ENCODE assay signal across 14 mouse cellular contexts in the genomic region with DNA sequence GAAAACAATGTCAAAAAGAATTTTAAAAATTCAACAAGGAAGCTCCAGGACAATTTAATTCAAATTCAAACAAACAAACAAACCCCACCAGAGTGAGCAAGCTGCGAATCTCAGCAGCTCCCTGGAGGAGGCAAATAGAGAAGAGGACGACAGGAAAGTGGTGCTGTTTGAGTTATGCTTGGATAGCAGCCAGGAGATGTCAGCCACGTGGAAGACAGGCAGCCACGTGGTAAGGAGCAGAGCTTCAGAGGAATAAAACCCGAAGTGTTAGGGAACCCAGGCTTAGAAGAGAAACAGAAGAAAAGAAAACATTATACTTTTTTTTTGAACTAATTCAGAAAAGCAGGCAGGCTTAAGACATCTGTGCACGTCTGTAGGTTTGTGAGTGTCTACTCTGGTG.
DNase-seq lines count a peak whose midpoint lies in the region; ATAC-seq and TF ChIP-seq lines count a peak whose summit lies in the region.
"Had no signal": no experiment of that assay in that cellular context is flagged by ENCODE, and none has a peak within 500 bp of the region (broad histone marks: within the 10 kb centered on the region; RNA-seq: fewer than 3 reads in every experiment).

No protein-coding gene starts in this region.

- H3K4me3 ChIP-seq in heart, embryonic 15.5 days, result no peak overlapping the region
- H3K4me3 ChIP-seq in embryonic facial prominence, embryonic 14.5 days (ENCODE audit: low read depth, low read length), result no peak overlapping the region
- H3K4me3 ChIP-seq in thymus, adult 2 months (ENCODE audit: control insufficient read depth, insufficient read depth, low read length), result no peak overlapping the region
- H3K4me3 ChIP-seq: megakaryocyte, embryonic 14.5 days; neural tube, embryonic 15.5 days had no signal

- peaks cover 70% of the 10 kb centered on the region for H3K4me1 ChIP-seq in heart, embryonic 15.5 days (replicated peaks)
- H3K4me1 ChIP-seq in embryonic facial prominence, embryonic 14.5 days (ENCODE audit: control insufficient read depth, insufficient read depth, low read length), result peaks cover 36% of the 10 kb centered on the region
- H3K4me1 ChIP-seq in thymus, adult 2 months (replicated peaks; ENCODE audit: control insufficient read depth, insufficient read depth, low read length), result peaks cover 26% of the 10 kb centered on the region

- no peak for TF ChIP-seq CTCF in thymus, adult 2 months (IDR thresholded peaks at IDR 0.05; ENCODE audit: borderline replicate concordance, control insufficient read depth, extremely low read depth, insufficient read depth, low read length, poor library complexity)

- H3K4me2 ChIP-seq in heart, embryonic 15.5 days, result no peak overlapping the region
- H3K4me2 ChIP-seq in embryonic facial prominence, embryonic 14.5 days (ENCODE audit: low read depth, low read length), result no peak overlapping the region
- H3K4me2 ChIP-seq: neural tube, embryonic 15.5 days had no signal

- 21% methylated on average over 6 of the region's 6 CpGs for WGBS in heart, embryonic 15.5 days
- WGBS in embryonic facial prominence, embryonic 14.5 days, result 10% methylated on average over 6 of the region's 6 CpGs
- WGBS in thymus, adult 2 months, result 11% methylated on average over 6 of the region's 6 CpGs

- 0 out of 2 replicates have a peak overlapping the region, but pooled peaks have one; percentile 11 for H3K27ac ChIP-seq in heart, embryonic 15.5 days
- H3K27ac ChIP-seq in embryonic facial prominence, embryonic 14.5 days (replicated peaks; ENCODE audit: low read depth, low read length), result no peak overlapping the region
- H3K27ac ChIP-seq in thymus, adult 2 months (ENCODE audit: control insufficient read depth, insufficient read depth, low read length), result no peak overlapping the region
- H3K27ac ChIP-seq: liver, embryonic 14.5 days; neural tube, embryonic 15.5 days had no signal

- ATAC-seq in heart, embryonic 15.5 days (replicated peaks; ENCODE audit: insufficient number of reproducible peaks, insufficient read depth, low FRiP score, low read depth), result no peak
- ATAC-seq in embryonic facial prominence, embryonic 14.5 days (ENCODE audit: low read depth), result no peak

- no peaks in the 10 kb centered on the region for H3K9me3 ChIP-seq in heart, embryonic 15.5 days (replicated peaks)
- no peaks in the 10 kb centered on the region for H3K9me3 ChIP-seq in embryonic facial prominence, embryonic 14.5 days (ENCODE audit: control insufficient read depth, low read length)
- H3K9me3 ChIP-seq: megakaryocyte, embryonic 14.5 days; neural tube, embryonic 15.5 days had no signal

- no peaks in the 10 kb centered on the region for H3K36me3 ChIP-seq in heart, embryonic 15.5 days
- no peaks in the 10 kb centered on the region for H3K36me3 ChIP-seq in embryonic facial prominence, embryonic 14.5 days (ENCODE audit: control insufficient read depth, insufficient read depth, low read length)
- H3K36me3 ChIP-seq in thymus, adult 2 months (ENCODE audit: control insufficient read depth, insufficient read depth, low read length), result no peaks in the 10 kb centered on the region
- H3K36me3 ChIP-seq: neural tube, embryonic 15.5 days had no signal

- intact Hi-C loops in left cerebral cortex, postnatal 4 days (cut with DNase I), result no loop called here

- H3K9ac ChIP-seq in heart, embryonic 15.5 days, result no peak overlapping the region
- no peak overlapping the region for H3K9ac ChIP-seq in embryonic facial prominence, embryonic 14.5 days (ENCODE audit: low read depth, low read length)
- H3K9ac ChIP-seq: liver, embryonic 14.5 days; neural tube, embryonic 15.5 days had no signal

- TF ChIP-seq POLR2A in thymus, adult 2 months (IDR thresholded peaks at IDR 0.05; ENCODE audit: control insufficient read depth, extremely low read depth, insufficient read depth, low read length, poor library complexity), result no peak

- no peaks in the 10 kb centered on the region for H3K27me3 ChIP-seq in heart, embryonic 15.5 days
- H3K27me3 ChIP-seq in embryonic facial prominence, embryonic 14.5 days (replicated peaks; ENCODE audit: control insufficient read depth, insufficient read depth, low read length), result no peaks in the 10 kb centered on the region
- no peaks in the 10 kb centered on the region for H3K27me3 ChIP-seq in thymus, adult 2 months (ENCODE audit: control insufficient read depth, insufficient read depth, low read length)

- DNase-seq in heart, postnatal 4 days, result no peak
- peak; percentile 45 for DNase-seq in lung, postnatal 36 days
- no peak for DNase-seq in lung, postnatal 4 days
- DNase-seq in adipocyte (ENCODE audit: low spot score), result peak; percentile 42
- peak; percentile 78 for DNase-seq in embryonic facial prominence, embryonic 14.5 days (ENCODE audit: low spot score)
- no peak for DNase-seq in left cerebral cortex, postnatal 4 days
- DNase-seq in thymus, adult 2 months, result no peak
- DNase-seq: gastrocnemius, postnatal 36 days; right cerebral cortex, postnatal 14 days; thymus, postnatal 14 days had no signal

Comparison
In these comparisons a context has a peak if more than half of its experiments do, and no peak if none do; other contexts are left out.
1. DNase-seq: peak in lung, postnatal 36 days (single experiment), adipocyte (single experiment) and embryonic facial prominence, embryonic 14.5 days (single experiment); none in heart, postnatal 4 days (single experiment), lung, postnatal 4 days (0 of 2), left cerebral cortex, postnatal 4 days (single experiment) and thymus, adult 2 months (single experiment).